Mouse (Mus musculus): Measurements from ENCODE around the gene Slc22a4.
A peak's percentile ranks its signal among the peaks of the same experiment; 100 is the strongest.
"Not testable (repeated sequence)": the region's sequence is repeated elsewhere in the genome, so short reads cannot be mapped to it uniquely, and the experiment has no call there.

Slc22a4 gene

GRCm38 (mm10) chr11:54056132-54056531 is 28.2 kb upstream of the Slc22a4 start:
- peak; percentile 80 for DNase-seq

GRCm38 (mm10) chr11:54054257-54054656 is 26.4 kb upstream of the Slc22a4 start:
- peak; percentile 84 for DNase-seq

GRCm38 (mm10) chr11:54053090-54053489 is 25.2 kb upstream of the Slc22a4 start:
- no peak for DNase-seq

- no peak for DNase-seq
Measured at GRCm38 (mm10) chr11:54052128-54052527, 24.2 kb upstream of the Slc22a4 start.

- DNase-seq, result no peak
Measured at GRCm38 (mm10) chr11:54051161-54051560, 23.3 kb upstream of the Slc22a4 start.

GRCm38 (mm10) chr11:54050205-54050604 is 22.3 kb upstream of the Slc22a4 start:
- DNase-seq, result no peak

GRCm38 (mm10) chr11:54040676-54041075 is 12.8 kb upstream of the Slc22a4 start:
- DNase-seq, result no peak

- DNase-seq, result not testable (repeated sequence)
Measured at GRCm38 (mm10) chr11:54032872-54033271, 5.0 kb upstream of the Slc22a4 start.

- no peak for DNase-seq
Measured at GRCm38 (mm10) chr11:54028997-54029396, 1.1 kb upstream of the Slc22a4 start.

- no peak for DNase-seq
Measured at GRCm38 (mm10) chr11:54027131-54028043, 503 bp downstream of the Slc22a4 start.

- DNase-seq, result no peak
Measured at GRCm38 (mm10) chr11:54026491-54027041, 1.3 kb downstream of the Slc22a4 start.

GRCm38 (mm10) chr11:54021396-54022093 is 6.3 kb downstream of the Slc22a4 start:
- DNase-seq, result no peak

- no peak for DNase-seq
Measured at GRCm38 (mm10) chr11:54018893-54019732, 8.8 kb downstream of the Slc22a4 start.

GRCm38 (mm10) chr11:54017596-54017995 is 10.3 kb downstream of the Slc22a4 start:
- no peak for DNase-seq

- no peak for DNase-seq
Measured at GRCm38 (mm10) chr11:54016051-54016450, 11.8 kb downstream of the Slc22a4 start.

- no peak for DNase-seq
Measured at GRCm38 (mm10) chr11:54012961-54013360, 14.9 kb downstream of the Slc22a4 start.

GRCm38 (mm10) chr11:54011255-54011654 is 16.6 kb downstream of the Slc22a4 start:
- DNase-seq, result no peak

- peak; percentile 31 for DNase-seq
Measured at GRCm38 (mm10) chr11:54008416-54008920, 19.4 kb downstream of the Slc22a4 start.

GRCm38 (mm10) chr11:54007717-54008116 is 20.2 kb downstream of the Slc22a4 start:
- DNase-seq, result no peak

- no peak for DNase-seq
Measured at GRCm38 (mm10) chr11:54006901-54007300, 21.0 kb downstream of the Slc22a4 start.

- DNase-seq, result not testable (repeated sequence)
Measured at GRCm38 (mm10) chr11:54006362-54006761, 21.5 kb downstream of the Slc22a4 start.

- DNase-seq, result no peak
Measured at GRCm38 (mm10) chr11:54004734-54005133, 23.2 kb downstream of the Slc22a4 start.

Measured in embryo, embryonic 11 days (tissue).